Mouse (Mus musculus) heart, adult 8-10 months (tissue): ENCODE results near the gene Chd2. TPM values are rescaled to one million over a fixed set of nuclear protein-coding genes. Genes with fewer than 3 reads are reported as not detected.

ENCODE experiments used
- DNase-seq: peaks from one replicate; pipeline ENCODE4 v3.0.0; 2022; ENCODE audit warnings: low spot score
- total RNA-seq, 4 experiments: library from RNA; stranded (reverse); gene quantifications; 2 replicates each; pipeline ENCODE4 v1.2.4; 2022

Gene Chd2
- total RNA-seq, 4 experiments from 2014 or later = 37.2 to 45.8 (median 39.8) TPM

GRCm38 (mm10) chr7:73377307-73377706 lies 164.3 kb downstream of the Chd2 start:
- no peak for DNase-seq

Other genes with a start within 250 kb of the Chd2 start
- gene Rgma, start 166.3 kb downstream of the Chd2 start, total RNA-seq = 10 to 100 TPM; 52.3 to 84.3 (median 65.6) TPM
- gene Fam174b, start 198.5 kb upstream of the Chd2 start, total RNA-seq = 100 to 1,000 TPM; 200 to 214 (median 203) TPM